Mouse (Mus musculus) heart, adult 2 months (tissue): ENCODE results near the gene Clec2d.

Experiments used
- CTCF ChIP-seq: fragments of 200-600 bp; IDR thresholded peaks from 2 replicates; pipeline ENCODE4 v1.8.1; 2022; ENCODE audit warnings: antibody characterized with exemption, mild to moderate bottlenecking, moderate library complexity
- EP300 ChIP-seq: fragments of 200-500 bp; IDR thresholded peaks from 2 replicates; pipeline ENCODE4 v1.6.1; 2011; ENCODE audit warnings: low read depth, low read length, control low read depth; ENCODE audit not compliant: insufficient read depth
- POLR2A ChIP-seq: fragments of 200-500 bp; IDR thresholded peaks from 2 replicates; pipeline ENCODE4 v1.6.1; 2011; ENCODE audit warnings: mild to moderate bottlenecking, low read depth, low read length, control low read depth; ENCODE audit not compliant: insufficient read depth

GRCm38 (mm10) chr6:129176621-129177020 lies 3.8 kb upstream of the Clec2d start:
- TF ChIP-seq CTCF (no peak), EP300 (no peak), POLR2A (no peak)
